Mouse (Mus musculus): Measurements from ENCODE around the gene Hsd3b1. TPM values are rescaled to one million over a fixed set of nuclear protein-coding genes. Genes with fewer than 3 reads are reported as not detected.

The Hsd3b1 gene
- 0.41 TPM in 1 of 2 replicates, not detected in the other for polyA plus RNA-seq (2015; fragmentation: Nextera tagmentation; extraction: Ambion mirVana)

GRCm38 (mm10) chr3:98859576-98859975 is at the start of gene Hsd3b1:
Hsd3b1 (minus strand) TSS chr3:98859794.
- Histone ChIP-seq H3K36me3 (ENCODE audit: control insufficient read depth, insufficient read depth, low read length) (no peaks in the 10 kb centered on the region), H3K27ac (ENCODE audit: low read length) (no peak within 1 kb of the TSS), H3K4me2 (ENCODE audit: low read depth, low read length) (no peak within 1 kb of the TSS), H3K9me3 (ENCODE audit: control insufficient read depth, low read length) (no peaks in the 10 kb centered on the region), H3K9ac (ENCODE audit: low read length) (no peak within 1 kb of the TSS), H3K4me1 (replicated peaks; ENCODE audit: control insufficient read depth, insufficient read depth, low read length) (no peaks in the 10 kb centered on the region), H3K4me3 (ENCODE audit: low read length) (no peak within 1 kb of the TSS), H3K27me3 (ENCODE audit: control insufficient read depth, insufficient read depth, low read depth, low read length) (no peaks in the 10 kb centered on the region)
- ATAC-seq (ENCODE audit: low read depth) = no peak
- 73% methylated on average over 3 of the region's 3 CpGs for WGBS

- Histone ChIP-seq H3K36me3 (ENCODE audit: control insufficient read depth, insufficient read depth, low read length) (no peaks in the 10 kb centered on the region), H3K9me3 (ENCODE audit: control insufficient read depth, low read length) (no peaks in the 10 kb centered on the region), H3K9ac (ENCODE audit: low read length) (no peak overlapping the region), H3K4me2 (ENCODE audit: low read depth, low read length) (no peak overlapping the region), H3K27me3 (ENCODE audit: control insufficient read depth, insufficient read depth, low read depth, low read length) (no peaks in the 10 kb centered on the region), H3K27ac (ENCODE audit: low read length) (no peak overlapping the region), H3K4me1 (replicated peaks; ENCODE audit: control insufficient read depth, insufficient read depth, low read length) (no peaks in the 10 kb centered on the region), H3K4me3 (ENCODE audit: low read length) (no peak overlapping the region)
- 80% methylated on average over 2 of the region's 2 CpGs for WGBS
- no peak for ATAC-seq (ENCODE audit: low read depth)
Observed at GRCm38 (mm10) chr3:98897606-98898005, 38.0 kb upstream of the Hsd3b1 start.

GRCm38 (mm10) chr3:98895071-98895601 is 35.5 kb upstream of the Hsd3b1 start:
- no peak for ATAC-seq (ENCODE audit: low read depth)
- Histone ChIP-seq H3K9ac (ENCODE audit: low read length) (no peak overlapping the region), H3K36me3 (ENCODE audit: control insufficient read depth, insufficient read depth, low read length) (no peaks in the 10 kb centered on the region), H3K27ac (ENCODE audit: low read length) (no peak overlapping the region), H3K4me3 (ENCODE audit: low read length) (no peak overlapping the region), H3K4me1 (replicated peaks; ENCODE audit: control insufficient read depth, insufficient read depth, low read length) (no peaks in the 10 kb centered on the region), H3K27me3 (ENCODE audit: control insufficient read depth, insufficient read depth, low read depth, low read length) (no peaks in the 10 kb centered on the region), H3K4me2 (ENCODE audit: low read depth, low read length) (0 out of 2 replicates have a peak overlapping the region, but pooled peaks have one; percentile 16), H3K9me3 (ENCODE audit: control insufficient read depth, low read length) (no peaks in the 10 kb centered on the region)
- 36% methylated on average over 10 of the region's 10 CpGs for WGBS

GRCm38 (mm10) chr3:98893057-98893772 is 33.6 kb upstream of the Hsd3b1 start, which contains the start of gene Hao2:
Hao2 (minus strand) TSS chr3:98893239.
- no peak for ATAC-seq (ENCODE audit: low read depth)
- Histone ChIP-seq H3K9me3 (ENCODE audit: control insufficient read depth, low read length) (no peaks in the 10 kb centered on the region), H3K9ac (ENCODE audit: low read length) (no peak within 1 kb of the TSS), H3K4me2 (ENCODE audit: low read depth, low read length) (no peak within 1 kb of the TSS), H3K27me3 (ENCODE audit: control insufficient read depth, insufficient read depth, low read depth, low read length) (no peaks in the 10 kb centered on the region), H3K36me3 (ENCODE audit: control insufficient read depth, insufficient read depth, low read length) (no peaks in the 10 kb centered on the region), H3K4me1 (replicated peaks; ENCODE audit: control insufficient read depth, insufficient read depth, low read length) (no peaks in the 10 kb centered on the region), H3K27ac (ENCODE audit: low read length) (no peak within 1 kb of the TSS), H3K4me3 (ENCODE audit: low read length) (no peak within 1 kb of the TSS)
- 69% methylated on average over 3 of the region's 3 CpGs for WGBS

- Histone ChIP-seq H3K36me3 (ENCODE audit: control insufficient read depth, insufficient read depth, low read length) (no peaks in the 10 kb centered on the region), H3K27ac (ENCODE audit: low read length) (no peak overlapping the region), H3K9me3 (ENCODE audit: control insufficient read depth, low read length) (no peaks in the 10 kb centered on the region), H3K4me1 (replicated peaks; ENCODE audit: control insufficient read depth, insufficient read depth, low read length) (no peaks in the 10 kb centered on the region), H3K27me3 (ENCODE audit: control insufficient read depth, insufficient read depth, low read depth, low read length) (no peaks in the 10 kb centered on the region), H3K4me2 (ENCODE audit: low read depth, low read length) (no peak overlapping the region), H3K9ac (ENCODE audit: low read length) (no peak overlapping the region), H3K4me3 (ENCODE audit: low read length) (no peak overlapping the region)
- no peak for ATAC-seq (ENCODE audit: low read depth)
- 80% methylated on average over 4 of the region's 4 CpGs for WGBS
Observed at GRCm38 (mm10) chr3:98890430-98890829, 30.8 kb upstream of the Hsd3b1 start.

GRCm38 (mm10) chr3:98888206-98888605 is 28.6 kb upstream of the Hsd3b1 start:
- Histone ChIP-seq H3K27ac (ENCODE audit: low read length) (no peak overlapping the region), H3K4me3 (ENCODE audit: low read length) (no peak overlapping the region), H3K27me3 (ENCODE audit: control insufficient read depth, insufficient read depth, low read depth, low read length) (no peaks in the 10 kb centered on the region), H3K4me1 (replicated peaks; ENCODE audit: control insufficient read depth, insufficient read depth, low read length) (no peaks in the 10 kb centered on the region), H3K36me3 (ENCODE audit: control insufficient read depth, insufficient read depth, low read length) (no peaks in the 10 kb centered on the region), H3K9me3 (ENCODE audit: control insufficient read depth, low read length) (no peaks in the 10 kb centered on the region), H3K9ac (ENCODE audit: low read length) (no peak overlapping the region), H3K4me2 (ENCODE audit: low read depth, low read length) (no peak overlapping the region)
- no peak for ATAC-seq (ENCODE audit: low read depth)
- WGBS = 57% methylated on average over 2 of the region's 2 CpGs

- Histone ChIP-seq H3K27me3 (ENCODE audit: control insufficient read depth, insufficient read depth, low read depth, low read length) (no peaks in the 10 kb centered on the region), H3K27ac (ENCODE audit: low read length) (no peak overlapping the region), H3K4me2 (ENCODE audit: low read depth, low read length) (no peak overlapping the region), H3K36me3 (ENCODE audit: control insufficient read depth, insufficient read depth, low read length) (no peaks in the 10 kb centered on the region), H3K9ac (ENCODE audit: low read length) (no peak overlapping the region), H3K9me3 (ENCODE audit: control insufficient read depth, low read length) (no peaks in the 10 kb centered on the region), H3K4me1 (replicated peaks; ENCODE audit: control insufficient read depth, insufficient read depth, low read length) (no peaks in the 10 kb centered on the region), H3K4me3 (ENCODE audit: low read length) (no peak overlapping the region)
- WGBS = 72% methylated on average over 2 of the region's 2 CpGs
- no peak for ATAC-seq (ENCODE audit: low read depth)
Observed at GRCm38 (mm10) chr3:98880831-98881230, 21.2 kb upstream of the Hsd3b1 start.

- no peaks in the 10 kb centered on the region for H3K36me3 ChIP-seq (ENCODE audit: control insufficient read depth, insufficient read depth, low read length)
- ATAC-seq (ENCODE audit: low read depth) = no peak
- H3K9ac ChIP-seq (ENCODE audit: low read length) = no peak overlapping the region
- no peaks in the 10 kb centered on the region for H3K9me3 ChIP-seq (ENCODE audit: control insufficient read depth, low read length)
- H3K4me1 ChIP-seq (replicated peaks; ENCODE audit: control insufficient read depth, insufficient read depth, low read length) = no peaks in the 10 kb centered on the region
- no peak overlapping the region for H3K27ac ChIP-seq (ENCODE audit: low read length)
- WGBS = 72% methylated on average over 6 of the region's 6 CpGs
- H3K27me3 ChIP-seq (ENCODE audit: control insufficient read depth, insufficient read depth, low read depth, low read length) = no peaks in the 10 kb centered on the region
- H3K4me3 ChIP-seq (ENCODE audit: low read length) = no peak overlapping the region
- no peak overlapping the region for H3K4me2 ChIP-seq (ENCODE audit: low read depth, low read length)
Observed at GRCm38 (mm10) chr3:98880216-98880615, 20.6 kb upstream of the Hsd3b1 start.

- Histone ChIP-seq H3K4me3 (ENCODE audit: low read length) (no peak overlapping the region), H3K36me3 (ENCODE audit: control insufficient read depth, insufficient read depth, low read length) (no peaks in the 10 kb centered on the region), H3K4me2 (ENCODE audit: low read depth, low read length) (no peak overlapping the region), H3K9ac (ENCODE audit: low read length) (no peak overlapping the region), H3K9me3 (ENCODE audit: control insufficient read depth, low read length) (no peaks in the 10 kb centered on the region), H3K27ac (ENCODE audit: low read length) (no peak overlapping the region), H3K27me3 (ENCODE audit: control insufficient read depth, insufficient read depth, low read depth, low read length) (no peaks in the 10 kb centered on the region), H3K4me1 (replicated peaks; ENCODE audit: control insufficient read depth, insufficient read depth, low read length) (no peaks in the 10 kb centered on the region)
- ATAC-seq (ENCODE audit: low read depth) = no peak
- 78% methylated on average over 2 of the region's 2 CpGs for WGBS
Observed at GRCm38 (mm10) chr3:98868219-98868618, 8.6 kb upstream of the Hsd3b1 start.
